Mouse (Mus musculus) heart, embryonic 14.5 days (tissue): ENCODE results near the gene Acsl5. TPM values are rescaled to one million over a fixed set of nuclear protein-coding genes. Genes with fewer than 3 reads are reported as not detected.
A peak's percentile ranks its signal among the peaks of the same experiment; 100 is the strongest.

Experiments used
- ATAC-seq: fragments of 200-750 bp; cut with Nextera tagmentation; 2 replicates; pipeline ENCODE4 v1.8.0; 2017; ENCODE audit warnings: low read depth, moderate TSS enrichment; ENCODE audit not compliant: insufficient number of reproducible peaks, insufficient read depth, low FRiP score
- H3K27ac ChIP-seq, 2 experiments: fragments of 200-500 bp in 1 of 2; fragments of 300-500 bp in 1 of 2; sonication (generic) in 1 of 2; replicated peaks in 1 of 2; 2 replicates each; pipeline ENCODE4 v1.5.1; 2012 to 2014; ENCODE audit warnings: low read depth in 2 of 2, low read length in 2 of 2, control low read depth in 1 of 2, mild to moderate bottlenecking in 1 of 2, mixed read lengths in 1 of 2; ENCODE audit not compliant: control insufficient read depth in 1 of 2, insufficient read depth in 1 of 2
- H3K27me3 ChIP-seq: fragments of 300-500 bp; sonication (generic); 2 replicates; pipeline ENCODE4 v1.6.1; 2014; ENCODE audit warnings: mild to moderate bottlenecking, low read length, control low read depth; ENCODE audit not compliant: control insufficient read depth, insufficient read depth
- H3K36me3 ChIP-seq: fragments of 300-500 bp; sonication (generic); 2 replicates; pipeline ENCODE4 v1.6.1; 2014; ENCODE audit warnings: mild to moderate bottlenecking, control low read depth, low read length, mixed read lengths; ENCODE audit not compliant: control insufficient read depth, insufficient read depth
- H3K4me1 ChIP-seq, 2 experiments: fragments of 200-500 bp in 1 of 2; fragments of 300-500 bp in 1 of 2; sonication (generic) in 1 of 2; 2 replicates each; pipeline ENCODE4 v1.6.1; 2012 to 2014; ENCODE audit warnings: low read length in 2 of 2, control low read depth in 1 of 2, mixed read lengths in 1 of 2; ENCODE audit not compliant: control insufficient read depth in 2 of 2, insufficient read depth in 2 of 2
- H3K4me2 ChIP-seq: fragments of 300-500 bp; sonication (generic); 2 replicates; pipeline ENCODE4 v1.6.1; 2014; ENCODE audit warnings: mild to moderate bottlenecking, low read length
- H3K4me3 ChIP-seq, 2 experiments: fragments of 200-500 bp in 1 of 2; fragments of 300-500 bp in 1 of 2; sonication (generic) in 1 of 2; 2 replicates each; pipeline ENCODE4 v1.5.1; 2012 to 2014; ENCODE audit warnings: low read length in 2 of 2, mild to moderate bottlenecking in 2 of 2, control low read depth in 1 of 2, low read depth in 1 of 2, moderate library complexity in 1 of 2; ENCODE audit not compliant: control insufficient read depth in 1 of 2, insufficient read depth in 1 of 2
- H3K9ac ChIP-seq: fragments of 300-500 bp; sonication (generic); 2 replicates; pipeline ENCODE4 v1.6.1; 2014; ENCODE audit warnings: mild to moderate bottlenecking, low read length
- H3K9me3 ChIP-seq: fragments of 300-500 bp; sonication (generic); 2 replicates; pipeline ENCODE4 v1.6.1; 2016; ENCODE audit warnings: low read length, control low read depth; ENCODE audit not compliant: control insufficient read depth
- WGBS: fragments of 180-500 bp; shearing (Covaris S2); extraction: QIAGEN DNeasy Blood & Tissue Kit; methylation state at CpG from one replicate; pipeline ENCODE4 v1.1.7; 2014; 5-methylcytosine and 5-hydroxymethylcytosine counted together
- polyA plus RNA-seq: library from polyadenylated mRNA; unstranded; fragments of >200 nt; fragmentation: Nextera tagmentation; extraction: Ambion mirVana; gene quantifications from 2 replicates; pipeline ENCODE4 v1.2.1, GENCODE M21; 2014

The Acsl5 gene
- polyA plus RNA-seq, 1 experiment from 2014 or later, result 30.7 TPM

GRCm38 (mm10) chr19:55332641-55333268, 81.0 kb downstream of the Acsl5 start:
- peaks cover 36% of the 10 kb centered on the region for H3K36me3 ChIP-seq
- no peak overlapping the region for H3K4me3 ChIP-seq
- WGBS, result 91% methylated on average over 8 of the region's 8 CpGs
- H3K27me3 ChIP-seq, result no peaks in the 10 kb centered on the region
- peak; percentile 33 for ATAC-seq
- H3K4me2 ChIP-seq, result no peak overlapping the region
- H3K9ac ChIP-seq, result no peak overlapping the region
- peaks cover 0 to 10% of the 10 kb centered on the region in 2 experiments; a peak in 1 of 4 replicates for H3K4me1 ChIP-seq
- H3K27ac ChIP-seq, result no peak overlapping the region
- no peaks in the 10 kb centered on the region for H3K9me3 ChIP-seq

GRCm38 (mm10) chr19:55335881-55336280, 84.1 kb downstream of the Acsl5 start:
- no peak overlapping the region for H3K27ac ChIP-seq
- no peak for ATAC-seq
- H3K9me3 ChIP-seq, result no peaks in the 10 kb centered on the region
- peaks cover 9% of the 10 kb centered on the region; the same call in 1 of the 2 replicates for H3K36me3 ChIP-seq
- H3K27me3 ChIP-seq, result no peaks in the 10 kb centered on the region
- no peak overlapping the region for H3K9ac ChIP-seq
- H3K4me3 ChIP-seq, result no peak overlapping the region
- H3K4me2 ChIP-seq, result no peak overlapping the region
- 87% methylated on average over 1 of the region's 1 CpGs for WGBS
- H3K4me1 ChIP-seq, result peaks cover 0 to 10% of the 10 kb centered on the region in 2 experiments; a peak in 1 of 4 replicates

GRCm38 (mm10) chr19:55336441-55336840, 84.7 kb downstream of the Acsl5 start:
- H3K27me3 ChIP-seq, result no peaks in the 10 kb centered on the region
- no peak for ATAC-seq
- 88% methylated on average over 12 of the region's 12 CpGs for WGBS

GRCm38 (mm10) chr19:55337066-55337465, 85.3 kb downstream of the Acsl5 start:
- 88% methylated on average over 9 of the region's 9 CpGs for WGBS
- Histone ChIP-seq H3K27ac (no peak overlapping the region), H3K4me3 (no peak overlapping the region), H3K9me3 (no peaks in the 10 kb centered on the region), H3K4me2 (no peak overlapping the region), H3K9ac (no peak overlapping the region), H3K36me3 (0 out of 2 replicates have a peak, but pooled peaks cover 4% of the 10 kb centered on the region), H3K4me1 (0 out of 4 replicates have a peak, but pooled peaks cover 2 to 3% of the 10 kb centered on the region in 2 experiments), H3K27me3 (no peaks in the 10 kb centered on the region)
- no peak for ATAC-seq

More at GRCm38 (mm10) chr19:55336441-55336840, 84.7 kb downstream of the Acsl5 start:
- Histone ChIP-seq H3K36me3 (peaks cover 7% of the 10 kb centered on the region; the same call in 1 of the 2 replicates), H3K4me3 (no peak overlapping the region), H3K4me2 (no peak overlapping the region), H3K27ac (no peak overlapping the region), H3K9ac (no peak overlapping the region), H3K4me1 (peaks cover 0 to 9% of the 10 kb centered on the region in 2 experiments; a peak in 1 of 4 replicates), H3K9me3 (no peaks in the 10 kb centered on the region)

GRCm38 (mm10) chr19:55337664-55338063, 85.9 kb downstream of the Acsl5 start:
- Histone ChIP-seq H3K9me3 (no peaks in the 10 kb centered on the region), H3K4me2 (no peak overlapping the region), H3K36me3 (0 out of 2 replicates have a peak, but pooled peaks cover 4% of the 10 kb centered on the region), H3K27ac (no peak overlapping the region), H3K4me3 (no peak overlapping the region), H3K9ac (no peak overlapping the region), H3K4me1 (0 out of 4 replicates have a peak, but pooled peaks cover 0 to 2% of the 10 kb centered on the region in 2 experiments), H3K27me3 (no peaks in the 10 kb centered on the region)
- WGBS, result 88% methylated on average over 10 of the region's 10 CpGs
- ATAC-seq, result no peak

- 90% methylated on average over 6 of the region's 6 CpGs for WGBS
Observed at GRCm38 (mm10) chr19:55340521-55340920, 88.8 kb downstream of the Acsl5 start.

GRCm38 (mm10) chr19:55341377-55341776, 89.6 kb downstream of the Acsl5 start:
- Histone ChIP-seq H3K36me3 (0 out of 2 replicates have a peak, but pooled peaks cover 4% of the 10 kb centered on the region), H3K9me3 (no peaks in the 10 kb centered on the region), H3K9ac (no peak overlapping the region), H3K27me3 (no peaks in the 10 kb centered on the region), H3K27ac (no peak overlapping the region), H3K4me2 (no peak overlapping the region), H3K4me1 (0 out of 4 replicates have a peak, but pooled peaks cover 0 to 2% of the 10 kb centered on the region in 2 experiments), H3K4me3 (no peak overlapping the region)
- 61% methylated on average over 3 of the region's 3 CpGs for WGBS
- no peak for ATAC-seq

More at GRCm38 (mm10) chr19:55340521-55340920, 88.8 kb downstream of the Acsl5 start:
- H3K4me3 ChIP-seq, result no peak overlapping the region
- H3K9ac ChIP-seq, result no peak overlapping the region
- H3K9me3 ChIP-seq, result no peaks in the 10 kb centered on the region
- no peak for ATAC-seq
- 0 out of 2 replicates have a peak, but pooled peaks cover 4% of the 10 kb centered on the region for H3K36me3 ChIP-seq
- no peak overlapping the region for H3K27ac ChIP-seq
- 0 out of 4 replicates have a peak, but pooled peaks cover 0 to 2% of the 10 kb centered on the region in 2 experiments for H3K4me1 ChIP-seq
- no peaks in the 10 kb centered on the region for H3K27me3 ChIP-seq
- H3K4me2 ChIP-seq, result no peak overlapping the region
